Mouse (Mus musculus) kidney, embryonic 15.5 days (tissue): ENCODE measurements at regions not wholly inside any gene's neighbourhood (a gene's known extent, or its start where the extent isn't known, plus 50 kb on each side); places are given as distances from the start of the nearest gene placed in this dataset.
A peak's percentile ranks its signal among the peaks of the same experiment; 100 is the strongest.

Source experiments
- ATAC-seq: fragments of 200-750 bp; cut with Nextera tagmentation; replicated peaks from 2 replicates; pipeline ENCODE4 v1.8.0; 2017; ENCODE audit warnings: moderate TSS enrichment; ENCODE audit not compliant: low FRiP score
- H3K27ac ChIP-seq: fragments of 300-500 bp; sonication (generic); 2 replicates; pipeline ENCODE4 v1.5.1; 2015; ENCODE audit warnings: mild to moderate bottlenecking, inconsistent platforms
- H3K27me3 ChIP-seq: fragments of 300-500 bp; sonication (generic); 2 replicates; pipeline ENCODE4 v1.6.1; 2015; ENCODE audit warnings: inconsistent platforms
- H3K36me3 ChIP-seq: fragments of 300-500 bp; sonication (generic); 2 replicates; pipeline ENCODE4 v1.6.1; 2015; ENCODE audit warnings: inconsistent platforms
- H3K4me1 ChIP-seq: fragments of 300-500 bp; sonication (generic); 2 replicates; pipeline ENCODE4 v1.6.1; 2015; ENCODE audit warnings: inconsistent platforms
- H3K4me2 ChIP-seq: fragments of 300-500 bp; sonication (generic); 2 replicates; pipeline ENCODE4 v1.6.1; 2015; ENCODE audit warnings: moderate library complexity, mild to moderate bottlenecking, inconsistent platforms
- H3K4me3 ChIP-seq: fragments of 300-500 bp; sonication (generic); replicated peaks from 2 replicates; pipeline ENCODE4 v1.5.1; 2015; ENCODE audit warnings: mild to moderate bottlenecking, inconsistent platforms
- H3K9ac ChIP-seq: fragments of 300-500 bp; sonication (generic); 2 replicates; pipeline ENCODE4 v1.6.1; 2015; ENCODE audit warnings: mild to moderate bottlenecking, inconsistent platforms
- H3K9me3 ChIP-seq: fragments of 300-500 bp; sonication (generic); replicated peaks from 2 replicates; pipeline ENCODE4 v1.6.1; 2016; ENCODE audit warnings: inconsistent platforms
- WGBS: fragments of 180-500 bp; shearing (Covaris S2); methylation state at CpG from one replicate; pipeline ENCODE4 v1.1.7; 2015; ENCODE audit warnings: mixed read lengths; 5-methylcytosine and 5-hydroxymethylcytosine counted together

DNA sequence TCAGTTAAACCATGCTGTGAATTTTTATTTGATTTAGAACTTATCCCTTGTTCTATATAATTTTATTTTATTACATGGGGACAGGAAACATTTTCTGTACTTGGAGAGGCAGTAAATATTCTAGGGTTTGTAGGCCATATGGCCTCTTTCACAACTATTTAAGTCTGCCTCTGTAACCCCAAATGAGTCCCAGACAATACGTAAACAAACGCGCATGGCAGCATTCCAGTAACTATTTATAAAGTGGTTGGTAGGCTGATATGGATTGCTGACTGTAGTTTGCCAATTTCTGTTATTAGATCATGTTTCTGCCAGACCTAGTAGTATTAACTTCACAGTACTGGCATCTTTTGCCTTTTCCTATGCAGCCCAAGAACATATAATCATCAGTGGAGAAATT, 111.9 kb upstream of the Cdh6 start:
- H3K4me3 ChIP-seq = no peak overlapping the region
- H3K27ac ChIP-seq = no peak overlapping the region
- no peak overlapping the region for H3K9ac ChIP-seq
- H3K4me2 ChIP-seq = no peak overlapping the region
- ATAC-seq = 0 out of 2 replicates have a peak, but pooled peaks have one; percentile 58
- H3K36me3 ChIP-seq = no peaks in the 10 kb centered on the region
- WGBS = 76% methylated on average over 3 of the region's 3 CpGs
- 0 out of 2 replicates have a peak, but pooled peaks cover 5% of the 10 kb centered on the region for H3K4me1 ChIP-seq
- no peaks in the 10 kb centered on the region for H3K27me3 ChIP-seq
- no peaks in the 10 kb centered on the region for H3K9me3 ChIP-seq

DNA sequence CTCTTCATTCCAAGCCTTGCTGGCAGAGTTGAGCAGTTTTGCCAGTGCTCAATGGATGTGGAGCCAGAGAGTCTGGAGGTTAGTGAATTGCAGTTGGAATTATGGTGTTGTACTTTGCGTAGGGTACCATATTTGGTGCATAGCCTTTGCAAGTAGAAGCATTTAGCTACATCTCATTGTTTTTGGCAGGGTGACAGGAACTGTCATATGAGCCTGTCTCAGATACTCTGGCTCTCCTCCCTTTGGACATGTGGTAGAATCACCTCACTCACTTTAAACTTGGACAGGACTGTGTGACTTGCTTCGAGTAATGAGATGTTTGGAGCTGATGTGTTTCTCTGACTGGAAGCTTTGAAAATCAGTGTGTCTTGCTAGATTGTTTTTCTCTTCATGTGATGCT, 110.7 kb upstream of the Cdh6 start:
- Histone ChIP-seq H3K4me3 (no peak overlapping the region), H3K9me3 (no peaks in the 10 kb centered on the region), H3K9ac (no peak overlapping the region), H3K36me3 (no peaks in the 10 kb centered on the region), H3K4me1 (0 out of 2 replicates have a peak, but pooled peaks cover 5% of the 10 kb centered on the region), H3K4me2 (no peak overlapping the region), H3K27ac (no peak overlapping the region), H3K27me3 (no peaks in the 10 kb centered on the region)
- 81% methylated on average over 2 of the region's 2 CpGs for WGBS
- ATAC-seq = no peak

DNA sequence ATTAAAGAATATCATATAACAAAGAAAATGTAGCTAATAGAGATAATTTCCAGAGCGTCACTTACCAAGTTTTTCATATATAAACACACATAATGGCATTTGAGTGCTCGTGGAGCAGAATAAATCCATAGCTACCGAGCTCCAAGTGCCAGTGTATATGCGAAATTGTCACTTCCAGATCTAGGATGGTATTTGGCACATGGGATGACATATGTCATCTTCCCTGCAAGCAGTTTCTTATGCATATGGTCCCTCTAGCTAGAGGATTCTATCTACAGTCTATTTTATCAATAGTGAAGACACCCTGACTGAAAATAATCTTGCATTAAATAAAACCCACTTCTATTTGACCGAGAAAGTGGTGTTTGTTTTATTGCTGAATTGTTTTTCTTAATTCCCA, 109.6 kb upstream of the Cdh6 start:
- Histone ChIP-seq H3K4me2 (no peak overlapping the region), H3K4me3 (no peak overlapping the region), H3K9me3 (no peaks in the 10 kb centered on the region), H3K27ac (no peak overlapping the region), H3K4me1 (0 out of 2 replicates have a peak, but pooled peaks cover 5% of the 10 kb centered on the region), H3K9ac (no peak overlapping the region), H3K27me3 (no peaks in the 10 kb centered on the region), H3K36me3 (no peaks in the 10 kb centered on the region)
- no peak for ATAC-seq
- 90% methylated on average over 5 of the region's 5 CpGs for WGBS

DNA sequence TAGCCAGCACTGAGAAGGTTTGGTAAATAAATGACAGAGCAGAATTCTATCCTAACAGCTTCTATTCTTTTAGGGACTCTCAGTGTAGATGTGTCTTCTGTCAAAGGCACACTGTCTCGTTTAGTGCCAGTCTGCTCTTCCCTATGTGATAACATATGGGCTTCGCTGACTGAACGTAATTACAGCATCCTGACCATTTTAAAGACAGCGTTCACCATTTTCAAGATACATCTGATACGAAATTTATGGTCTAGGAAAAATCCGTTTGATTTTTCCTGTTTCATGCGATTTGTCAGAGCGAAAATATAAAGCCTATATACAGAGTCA, 103.4 kb upstream of the Cdh6 start:
- H3K9me3 ChIP-seq = no peaks in the 10 kb centered on the region
- no peak overlapping the region for H3K4me2 ChIP-seq
- peaks cover 10% of the 10 kb centered on the region for H3K4me1 ChIP-seq
- H3K4me3 ChIP-seq = no peak overlapping the region
- no peaks in the 10 kb centered on the region for H3K27me3 ChIP-seq
- 82% methylated on average over 8 of the region's 8 CpGs for WGBS
- 0 out of 2 replicates have a peak, but pooled peaks have one; percentile 45 for ATAC-seq
- H3K9ac ChIP-seq = no peak overlapping the region
- no peaks in the 10 kb centered on the region for H3K36me3 ChIP-seq
- no peak overlapping the region for H3K27ac ChIP-seq

DNA sequence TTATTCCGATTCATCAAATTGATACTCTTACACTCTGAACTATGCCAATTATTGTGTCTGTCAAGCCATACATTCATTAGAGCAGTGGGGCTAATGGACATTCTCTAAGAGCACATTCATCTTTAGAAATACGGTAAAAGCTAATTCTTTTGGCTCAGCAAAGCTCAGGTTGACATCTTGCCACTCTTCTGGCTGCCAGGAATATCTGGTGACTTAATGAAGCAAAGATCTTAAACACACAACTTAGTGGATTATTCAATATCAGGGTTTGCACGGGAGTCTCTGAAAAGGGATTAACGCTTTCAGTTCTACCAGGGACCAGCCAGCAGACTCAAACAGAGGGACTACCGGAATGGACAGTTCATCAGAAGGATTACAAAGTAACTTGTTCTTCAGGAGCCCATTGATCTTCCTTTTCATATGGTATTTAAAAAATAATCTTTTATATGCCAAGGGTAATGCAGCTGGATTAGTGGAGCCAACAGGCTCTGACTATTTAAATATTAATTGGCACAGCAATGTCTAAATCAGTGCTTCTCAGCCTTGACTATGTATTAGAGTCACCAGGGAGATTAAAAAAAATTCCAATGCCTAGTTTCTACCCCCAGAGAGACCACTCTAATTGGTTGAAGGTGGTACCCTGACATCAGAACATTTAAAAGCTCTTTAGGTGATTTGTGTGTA, 102.9 kb upstream of the Cdh6 start:
- Histone ChIP-seq H3K36me3 (no peaks in the 10 kb centered on the region), H3K4me1 (peaks cover 10% of the 10 kb centered on the region), H3K9me3 (no peaks in the 10 kb centered on the region), H3K9ac (no peak overlapping the region), H3K27ac (peak overlapping the region; percentile 86; the same call in 1 of the 2 replicates), H3K4me2 (no peak overlapping the region), H3K27me3 (no peaks in the 10 kb centered on the region), H3K4me3 (no peak overlapping the region)
- WGBS = 77% methylated on average over 5 of the region's 5 CpGs
- no peak for ATAC-seq

DNA sequence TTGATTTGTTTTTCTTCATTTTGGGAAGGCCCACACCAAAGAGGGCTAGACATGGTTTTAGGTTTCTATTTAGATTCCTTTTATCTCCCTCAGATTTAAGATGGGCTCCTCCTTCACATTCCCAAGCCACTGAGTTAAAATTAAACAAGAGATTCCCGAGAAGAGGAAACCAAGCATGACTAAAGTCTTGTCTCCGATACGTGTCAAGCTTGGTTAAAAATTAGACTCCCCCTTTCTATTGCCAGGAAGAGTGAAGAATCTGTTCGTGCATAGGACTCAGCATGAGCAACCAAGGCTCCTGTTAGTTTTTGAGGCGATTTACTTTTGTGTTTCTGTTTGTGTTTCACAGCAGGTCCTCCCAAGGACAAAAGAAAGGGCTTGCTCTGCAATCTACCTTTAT, 101.9 kb upstream of the Cdh6 start:
- ATAC-seq = peak; percentile 88
- Histone ChIP-seq H3K27me3 (no peaks in the 10 kb centered on the region), H3K4me1 (peaks cover 10% of the 10 kb centered on the region), H3K9ac (no peak overlapping the region), H3K27ac (peak overlapping the region; percentile 86), H3K36me3 (no peaks in the 10 kb centered on the region), H3K4me2 (peak overlapping the region; percentile 21; the same call in 1 of the 2 replicates), H3K9me3 (no peaks in the 10 kb centered on the region), H3K4me3 (no peak overlapping the region)
- 7% methylated on average over 5 of the region's 5 CpGs for WGBS

DNA sequence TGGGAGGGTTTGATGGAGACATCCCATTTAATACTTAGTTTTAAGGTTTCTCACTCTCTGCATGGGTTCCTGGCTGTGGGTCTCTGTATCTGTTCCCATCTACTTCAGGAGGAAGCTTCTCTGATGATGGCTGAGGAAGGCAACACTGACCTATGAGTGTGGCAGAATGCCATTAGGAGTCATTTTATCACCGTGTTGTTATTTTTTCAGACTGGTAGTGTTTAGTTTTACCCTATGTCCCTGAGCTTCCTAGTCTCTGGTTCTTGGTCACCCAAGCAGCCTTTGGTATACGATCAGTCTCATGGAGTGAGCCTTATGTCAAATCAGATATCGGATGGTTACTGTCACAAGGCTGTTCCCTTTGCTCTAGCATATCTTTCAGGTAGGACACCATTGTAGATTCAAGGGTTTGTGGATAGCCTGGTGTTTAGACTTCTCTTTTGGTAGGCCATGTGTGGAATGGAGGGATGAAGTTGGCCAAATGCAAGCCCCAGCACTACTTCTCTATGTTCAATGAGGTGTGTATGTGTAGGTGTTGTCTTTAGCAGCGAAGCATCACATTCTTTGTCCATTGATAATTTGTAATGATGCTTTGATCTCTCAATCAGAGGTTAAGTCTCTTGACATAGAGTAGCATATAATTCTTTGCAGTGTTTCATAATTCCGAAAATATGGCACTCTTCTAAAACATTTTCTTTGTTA, 101.0 kb upstream of the Cdh6 start:
- ATAC-seq = peak; percentile 61; the same call in 1 of the 2 replicates
- Histone ChIP-seq H3K27me3 (no peaks in the 10 kb centered on the region), H3K4me3 (no peak overlapping the region), H3K9me3 (no peaks in the 10 kb centered on the region), H3K27ac (peak overlapping the region; percentile 13; the same call in 1 of the 2 replicates), H3K9ac (no peak overlapping the region), H3K4me2 (no peak overlapping the region), H3K36me3 (no peaks in the 10 kb centered on the region), H3K4me1 (peaks cover 10% of the 10 kb centered on the region)
- WGBS = 67% methylated on average over 5 of the region's 5 CpGs

DNA sequence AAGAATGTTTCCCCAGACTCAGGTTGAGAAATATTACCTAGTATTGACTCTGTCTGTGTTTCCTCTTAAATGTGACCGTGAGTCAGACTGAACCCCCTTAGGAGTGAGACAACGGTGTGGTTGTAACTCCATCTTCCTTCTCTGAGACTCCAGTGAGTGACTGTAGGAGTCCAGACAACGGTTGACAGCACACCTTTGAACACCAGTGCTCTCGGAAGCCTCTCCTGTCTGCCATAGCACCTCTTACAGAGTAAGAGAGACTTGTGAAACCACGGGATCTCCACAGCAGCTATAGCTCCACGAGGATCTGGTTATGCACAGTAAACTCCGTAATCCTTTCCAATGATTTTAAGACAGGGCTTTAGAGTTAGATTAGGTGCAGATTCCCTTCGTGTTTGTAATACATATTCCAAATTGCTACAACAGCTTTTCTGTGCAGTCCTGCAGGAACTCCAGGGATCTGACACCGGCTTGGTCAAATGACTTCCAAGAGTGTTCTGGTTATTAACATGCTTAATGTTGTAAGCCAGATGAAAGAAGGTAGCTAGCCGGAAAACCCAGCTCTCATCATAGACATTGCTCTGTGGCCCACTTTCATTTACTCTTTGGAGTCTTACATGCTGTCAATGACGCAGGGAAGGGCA, 72.7 kb upstream of the Cdh6 start:
- no peak for ATAC-seq
- H3K4me2 ChIP-seq = no peak overlapping the region

DNA sequence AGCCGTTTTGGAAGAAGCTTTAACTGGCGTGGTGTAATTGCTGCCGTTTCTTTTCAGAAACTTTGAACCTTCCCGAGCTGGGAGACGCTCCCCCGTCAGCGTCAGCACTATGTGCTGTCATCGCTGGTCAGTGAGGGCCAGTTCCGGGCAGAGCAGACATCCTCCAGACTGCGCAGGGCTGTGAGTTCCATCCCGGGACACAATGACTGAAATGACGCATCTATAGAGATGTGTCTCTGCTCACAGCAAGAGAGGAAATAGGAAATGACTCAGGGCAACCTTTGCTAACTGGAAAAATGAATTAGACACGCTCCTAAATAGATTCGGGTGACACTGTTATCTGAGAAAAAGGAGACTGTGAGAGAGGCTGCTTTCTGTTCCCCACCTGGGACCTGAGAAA, 70.8 kb upstream of the Cdh6 start:
- Histone ChIP-seq H3K9ac (no peak overlapping the region), H3K36me3 (no peaks in the 10 kb centered on the region), H3K27me3 (no peaks in the 10 kb centered on the region), H3K4me3 (no peak overlapping the region), H3K27ac (no peak overlapping the region), H3K4me2 (peak overlapping the region; percentile 23; the same call in 1 of the 2 replicates), H3K4me1 (0 out of 2 replicates have a peak, but pooled peaks cover 7% of the 10 kb centered on the region), H3K9me3 (no peaks in the 10 kb centered on the region)
- peak; percentile 78; the same call in 1 of the 2 replicates for ATAC-seq
- WGBS = 21% methylated on average over 14 of the region's 14 CpGs

More for the DNA sequence above, 72.7 kb upstream of the Cdh6 start:
- Histone ChIP-seq H3K27ac (no peak overlapping the region), H3K9me3 (no peaks in the 10 kb centered on the region), H3K4me3 (no peak overlapping the region), H3K4me1 (0 out of 2 replicates have a peak, but pooled peaks cover 7% of the 10 kb centered on the region), H3K9ac (no peak overlapping the region), H3K27me3 (no peaks in the 10 kb centered on the region), H3K36me3 (no peaks in the 10 kb centered on the region)
- WGBS = 88% methylated on average over 11 of the region's 11 CpGs

DNA sequence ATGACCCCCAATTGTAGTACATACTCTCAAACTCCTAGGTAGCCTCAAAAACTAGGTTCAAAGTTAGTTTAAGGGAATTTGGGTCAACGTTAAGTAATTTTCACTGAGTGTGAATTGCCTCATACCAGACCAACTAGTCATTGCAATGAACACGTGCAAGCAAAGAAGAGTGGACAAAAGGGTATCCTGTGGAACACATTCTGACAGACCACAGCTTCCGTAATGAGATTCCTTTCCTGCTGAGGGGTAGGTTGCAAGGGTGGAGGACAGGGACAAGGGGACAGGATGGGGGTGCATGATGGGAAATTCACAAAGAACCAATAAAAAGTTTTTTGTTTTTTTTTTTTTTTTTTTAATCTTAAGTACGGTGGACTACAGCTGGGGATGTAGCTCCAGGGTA, 70.1 kb upstream of the Cdh6 start:
- ATAC-seq = no peak
- H3K36me3 ChIP-seq = no peaks in the 10 kb centered on the region
- 74% methylated on average over 4 of the region's 4 CpGs for WGBS
- no peak overlapping the region for H3K4me3 ChIP-seq
- H3K4me2 ChIP-seq = no peak overlapping the region
- H3K27me3 ChIP-seq = no peaks in the 10 kb centered on the region
- no peaks in the 10 kb centered on the region for H3K9me3 ChIP-seq
- H3K4me1 ChIP-seq = 0 out of 2 replicates have a peak, but pooled peaks cover 7% of the 10 kb centered on the region
- H3K27ac ChIP-seq = no peak overlapping the region
- no peak overlapping the region for H3K9ac ChIP-seq

DNA sequence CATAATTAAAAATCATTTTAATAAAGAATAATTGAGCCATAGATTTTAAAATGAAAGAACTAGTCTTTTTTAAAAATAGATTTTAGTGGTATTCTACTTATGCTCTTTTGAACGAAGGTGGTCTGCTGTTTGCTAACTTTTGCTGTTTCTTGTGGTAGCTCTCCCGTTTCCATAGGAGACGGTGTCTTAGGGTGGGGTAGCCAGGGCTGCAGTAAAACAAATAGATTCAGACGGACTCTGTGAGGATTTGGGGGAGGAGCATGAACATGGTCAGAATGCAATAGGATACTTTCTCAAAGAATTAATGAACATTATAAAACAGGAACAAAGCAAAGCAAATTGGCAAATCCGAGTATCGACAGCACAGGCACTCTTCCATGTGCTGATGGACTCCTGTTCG, 67.5 kb upstream of the Cdh6 start:
- no peak overlapping the region for H3K4me3 ChIP-seq
- H3K4me1 ChIP-seq = 0 out of 2 replicates have a peak, but pooled peaks cover 7% of the 10 kb centered on the region
- ATAC-seq = no peak
- H3K27me3 ChIP-seq = no peaks in the 10 kb centered on the region
- 74% methylated on average over 7 of the region's 7 CpGs for WGBS
- H3K9me3 ChIP-seq = no peaks in the 10 kb centered on the region
- H3K27ac ChIP-seq = no peak overlapping the region
- no peaks in the 10 kb centered on the region for H3K36me3 ChIP-seq
- no peak overlapping the region for H3K4me2 ChIP-seq
- no peak overlapping the region for H3K9ac ChIP-seq

DNA sequence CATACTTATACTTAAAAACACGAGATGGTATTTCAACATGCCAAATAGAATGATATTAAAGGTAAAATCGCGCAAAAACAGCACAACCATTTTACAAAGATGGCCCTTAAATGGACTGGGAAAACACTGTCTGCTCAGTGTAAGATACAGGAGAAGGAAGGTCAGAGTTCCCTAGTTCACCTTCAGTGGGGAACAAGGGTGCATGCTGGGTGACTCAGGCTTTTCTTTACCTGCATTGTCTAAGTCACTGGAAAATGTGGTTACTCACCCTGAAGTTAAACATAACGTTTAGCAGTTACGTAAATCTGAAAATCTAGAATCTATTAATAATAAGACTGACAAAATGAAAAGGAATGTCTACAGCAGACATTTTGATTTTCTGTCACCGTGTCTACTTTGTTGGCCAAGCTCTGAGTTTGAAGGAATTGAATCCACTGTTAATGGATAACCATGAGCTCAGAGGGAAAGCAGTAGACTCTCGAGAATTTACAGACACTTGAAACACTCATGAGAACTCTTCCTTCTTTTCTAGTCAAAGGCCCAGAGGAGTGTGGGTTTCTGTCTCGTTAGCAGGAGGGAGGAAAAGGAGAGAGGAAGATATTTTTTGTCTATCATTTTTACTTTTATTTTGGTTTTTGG, 63.5 kb upstream of the Cdh6 start:
- no peak overlapping the region for H3K4me3 ChIP-seq
- WGBS = 76% methylated on average over 7 of the region's 8 CpGs
- H3K27me3 ChIP-seq = no peaks in the 10 kb centered on the region
- no peak overlapping the region for H3K4me2 ChIP-seq
- H3K4me1 ChIP-seq = no peaks in the 10 kb centered on the region
- H3K9ac ChIP-seq = no peak overlapping the region
- ATAC-seq = no peak
- H3K36me3 ChIP-seq = no peaks in the 10 kb centered on the region
- H3K27ac ChIP-seq = no peak overlapping the region
- no peaks in the 10 kb centered on the region for H3K9me3 ChIP-seq
